Mouse (Mus musculus) E14TG2a.4 (cell line): ENCODE measurements around the gene Fam83g.
"Not testable (repeated sequence)": the region's sequence is repeated elsewhere in the genome, so short reads cannot be mapped to it uniquely, and the experiment has no call there.

Source experiments
- H3K27me3 ChIP-seq: 2 replicates; pipeline ENCODE4 v1.6.1; 2014; ENCODE audit warnings: low read length, control low read depth; ENCODE audit not compliant: insufficient read depth
- H3K36me3 ChIP-seq: 2 replicates; pipeline ENCODE4 v1.6.1; 2014; ENCODE audit warnings: low read length, control low read depth; ENCODE audit not compliant: insufficient read depth
- H3K4me1 ChIP-seq: replicated peaks from 2 replicates; pipeline ENCODE4 v1.6.1; 2014; ENCODE audit warnings: low read depth, low read length, control low read depth
- H3K4me3 ChIP-seq: replicated peaks from 2 replicates; pipeline ENCODE4 v1.5.1; 2014; ENCODE audit warnings: mild to moderate bottlenecking, low read length
- H3K9me3 ChIP-seq: 2 replicates; pipeline ENCODE4 v1.6.1; 2014; ENCODE audit warnings: low read length, control low read depth
- CTCF ChIP-seq: conservative IDR thresholded peaks from 2 replicates; pipeline ENCODE4 v1.5.1; 2014; ENCODE audit warnings: low read length
- NANOG ChIP-seq: IDR thresholded peaks from 2 replicates; pipeline ENCODE4 v1.6.1; 2014; ENCODE audit warnings: borderline replicate concordance, low read length, mixed read lengths
- POU5F1 ChIP-seq: IDR thresholded peaks from 2 replicates; pipeline ENCODE4 v1.6.1; 2014; ENCODE audit warnings: low read length, borderline replicate concordance

The Fam83g gene

DNA sequence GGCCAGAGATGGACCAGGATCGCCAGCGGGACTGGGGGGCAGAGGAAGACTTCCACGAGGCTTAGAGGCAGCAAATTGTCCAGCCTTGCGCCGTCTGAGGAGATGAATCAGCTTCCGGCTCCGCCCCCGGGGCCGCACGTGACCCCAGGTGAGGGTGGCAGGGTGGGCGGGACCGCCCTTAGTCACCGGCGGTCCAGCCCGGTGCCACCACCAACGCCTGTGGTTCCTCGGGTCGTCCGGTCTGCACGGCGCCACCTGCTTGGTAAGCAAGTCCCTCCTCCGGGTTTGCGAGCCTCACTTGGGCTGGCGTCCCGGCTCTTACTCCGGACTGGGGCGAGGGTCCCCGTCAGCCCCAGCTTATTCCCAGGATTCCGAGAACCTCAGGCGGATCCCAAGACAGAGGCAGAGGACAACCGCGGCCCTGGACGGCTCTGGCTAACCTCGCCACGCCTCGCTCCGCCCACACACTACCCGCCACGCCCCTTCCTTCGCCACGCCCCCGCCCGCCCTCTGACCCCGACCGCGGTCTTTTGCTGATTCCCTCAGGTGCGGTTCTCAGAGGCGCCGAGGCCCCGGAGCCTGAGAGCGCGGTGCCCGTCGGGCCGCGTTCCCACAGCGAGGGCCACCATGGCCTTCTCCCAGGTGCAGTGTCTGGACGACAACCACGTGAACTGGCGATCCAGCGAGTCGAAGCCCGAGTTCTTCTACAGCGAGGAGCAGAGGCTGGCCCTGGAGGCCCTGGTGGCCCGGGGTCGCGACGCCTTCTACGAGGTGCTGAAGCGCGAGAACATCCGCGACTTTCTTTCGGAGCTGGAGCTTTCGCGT lies at the start of gene Fam83g:
Gene Fam83g (plus strand): TSS at position 185 of the 825 bp plus-strand sequence.
- 0 out of 2 replicates have a peak, but pooled peaks cover 5% of the 10 kb centered on the region for H3K36me3 ChIP-seq
- H3K4me1 ChIP-seq = peaks cover 43% of the 10 kb centered on the region
- H3K27me3 ChIP-seq = peaks cover 52% of the 10 kb centered on the region
- no peak for TF ChIP-seq POU5F1
- no peak for TF ChIP-seq NANOG
- no peak for TF ChIP-seq CTCF
- H3K4me3 ChIP-seq = peak within 1 kb of the TSS; percentile 80
- H3K9me3 ChIP-seq = no peaks in the 10 kb centered on the region

DNA sequence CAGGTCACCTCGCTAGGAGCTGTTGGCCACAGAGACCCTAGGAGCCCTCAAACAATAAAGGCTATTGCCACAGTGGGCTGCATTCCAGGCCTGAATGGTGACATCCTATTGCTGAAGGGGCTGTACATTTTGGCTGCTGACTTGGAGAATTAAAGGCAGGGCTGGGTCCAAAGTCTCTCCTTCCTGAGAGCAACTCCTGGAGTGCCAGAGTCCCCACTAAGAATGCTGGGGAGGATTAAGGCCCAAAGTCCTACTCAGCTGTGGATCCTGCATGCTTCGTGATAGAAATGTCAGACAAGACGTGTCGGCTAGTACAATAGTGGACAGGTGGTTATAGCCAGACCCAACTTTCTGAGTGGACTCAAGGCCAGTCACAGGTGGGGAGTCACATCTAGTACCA lies 47.6 kb upstream of the Fam83g start:
- H3K27me3 ChIP-seq, H3K4me1 ChIP-seq, H3K9me3 ChIP-seq, H3K4me3 ChIP-seq, H3K36me3 ChIP-seq: not testable (repeated sequence)

DNA sequence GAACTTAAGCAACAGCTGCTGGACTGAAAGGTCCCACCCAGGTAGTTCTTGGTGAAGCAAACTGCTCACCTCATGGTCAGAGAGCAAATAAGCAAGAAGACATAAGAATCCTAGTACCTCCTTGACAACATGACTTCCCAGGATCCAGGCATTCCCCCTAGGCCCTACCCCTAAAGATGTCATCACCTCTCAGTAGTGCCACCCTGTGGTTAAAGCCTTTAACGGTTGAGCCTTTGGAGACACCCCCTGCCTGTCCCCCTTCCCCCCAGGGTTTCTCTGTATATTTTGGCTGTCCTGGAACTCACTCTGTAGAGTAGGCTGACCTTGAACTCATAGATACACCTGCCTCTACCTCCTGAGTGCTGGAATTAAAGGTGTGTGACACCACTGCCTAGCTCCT lies 46.5 kb upstream of the Fam83g start:
- H3K4me1 ChIP-seq = no peaks in the 10 kb centered on the region
- H3K27me3 ChIP-seq = peaks cover 12% of the 10 kb centered on the region; the same call in 1 of the 2 replicates
- no peak overlapping the region for H3K4me3 ChIP-seq
- TF ChIP-seq NANOG (no peak), POU5F1 (no peak), CTCF (no peak)
- no peaks in the 10 kb centered on the region for H3K9me3 ChIP-seq
- no peaks in the 10 kb centered on the region for H3K36me3 ChIP-seq

DNA sequence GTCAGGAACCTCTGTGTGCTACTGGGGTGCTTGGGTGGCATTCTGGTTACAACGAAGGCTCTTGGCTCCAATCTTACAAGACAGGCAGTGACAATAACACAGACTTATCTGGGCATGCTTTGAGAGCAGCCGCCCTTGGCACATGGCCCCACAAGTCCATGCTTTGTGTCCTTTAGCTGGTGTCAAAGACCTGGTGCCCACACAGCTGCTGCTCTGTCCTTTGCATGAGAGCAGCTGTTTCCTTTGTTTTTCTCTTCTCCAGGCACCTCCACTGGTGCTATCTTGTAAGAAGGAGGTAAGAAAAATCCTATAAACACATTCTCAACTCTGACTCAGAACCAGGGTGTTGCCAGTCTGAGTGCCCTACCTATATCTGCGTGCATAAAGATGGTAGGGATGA lies 46.0 kb upstream of the Fam83g start:
- Histone ChIP-seq H3K4me1 (no peaks in the 10 kb centered on the region), H3K9me3 (no peaks in the 10 kb centered on the region), H3K36me3 (no peaks in the 10 kb centered on the region), H3K4me3 (no peak overlapping the region), H3K27me3 (peaks cover 13% of the 10 kb centered on the region; the same call in 1 of the 2 replicates)
- TF ChIP-seq POU5F1 (no peak), NANOG (no peak), CTCF (no peak)

DNA sequence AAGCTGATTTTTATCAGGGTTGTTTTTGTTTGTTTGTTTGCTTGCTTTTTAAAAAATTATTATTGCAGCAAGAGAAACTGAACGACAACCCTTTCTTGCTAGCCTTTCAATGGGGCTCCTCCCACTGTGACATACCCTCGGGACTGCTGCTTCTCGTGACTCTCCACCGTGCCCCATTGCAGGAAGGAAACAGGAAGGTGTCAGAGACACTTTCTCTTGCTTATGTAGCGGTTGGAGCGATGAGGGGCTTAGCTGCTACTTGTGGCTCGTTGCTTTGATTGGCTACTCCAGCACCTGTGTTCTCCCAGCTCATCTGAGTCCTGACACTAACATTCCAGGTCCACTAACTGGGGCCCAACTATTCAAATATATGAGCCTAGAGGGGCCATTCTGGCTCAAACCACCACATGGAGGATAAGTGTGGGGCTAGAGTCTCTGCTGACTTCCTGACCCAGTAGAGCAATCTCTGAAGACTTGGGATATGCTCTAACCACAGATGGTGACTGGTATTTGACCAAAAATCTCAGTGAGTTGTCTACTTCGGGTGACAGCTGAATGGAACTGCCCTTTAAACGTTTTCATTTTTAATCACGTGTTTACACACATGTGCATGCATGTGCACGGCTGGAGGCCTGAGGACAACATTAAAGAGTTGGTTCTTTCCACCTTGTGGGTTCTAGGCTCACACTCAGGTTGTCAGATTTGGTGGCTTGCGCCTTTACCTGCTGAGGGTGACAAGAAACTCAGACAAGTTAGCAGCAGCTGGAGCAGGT lies 44.9 kb upstream of the Fam83g start:
- no peaks in the 10 kb centered on the region for H3K36me3 ChIP-seq
- TF ChIP-seq CTCF (no peak), NANOG (no peak), POU5F1 (no peak)
- no peaks in the 10 kb centered on the region for H3K4me1 ChIP-seq

DNA sequence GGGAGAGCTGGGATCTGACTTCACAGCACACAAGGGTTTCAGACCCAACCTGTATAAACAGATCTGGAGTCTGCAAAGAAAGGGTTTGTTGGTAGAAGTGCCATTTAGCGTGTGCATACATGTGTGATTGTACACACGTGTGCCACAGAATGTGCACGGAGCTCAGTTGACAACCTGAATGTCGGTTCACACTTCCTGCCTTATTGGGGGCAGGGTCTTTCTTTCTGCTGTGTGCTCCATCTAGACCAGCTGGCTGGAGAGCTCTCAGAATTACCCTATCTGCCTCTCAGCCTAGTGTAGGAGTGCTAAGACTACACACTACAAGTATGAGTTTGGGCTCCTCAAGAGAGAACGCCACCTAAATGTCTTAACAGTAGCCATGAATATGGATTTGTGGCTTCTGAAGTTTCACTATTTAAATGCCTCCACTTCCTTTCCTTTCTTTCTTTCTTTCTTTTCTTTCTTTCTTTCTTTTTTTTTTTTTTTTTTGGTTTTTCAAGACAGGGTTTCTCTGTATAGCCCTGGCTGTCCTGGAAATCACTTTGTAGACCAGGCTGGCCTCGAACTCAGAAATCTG lies 44.2 kb upstream of the Fam83g start:
- H3K36me3 ChIP-seq = no peaks in the 10 kb centered on the region
- H3K4me1 ChIP-seq = no peaks in the 10 kb centered on the region
- H3K4me3 ChIP-seq = no peak overlapping the region
- H3K27me3 ChIP-seq = peaks cover 11% of the 10 kb centered on the region; the same call in 1 of the 2 replicates
- no peaks in the 10 kb centered on the region for H3K9me3 ChIP-seq
- TF ChIP-seq NANOG (no peak), CTCF (no peak), POU5F1 (no peak)

More for the DNA sequence above, 44.9 kb upstream of the Fam83g start:
- Histone ChIP-seq H3K27me3 (peaks cover 13% of the 10 kb centered on the region; the same call in 1 of the 2 replicates), H3K4me3 (no peak overlapping the region), H3K9me3 (no peaks in the 10 kb centered on the region)

DNA sequence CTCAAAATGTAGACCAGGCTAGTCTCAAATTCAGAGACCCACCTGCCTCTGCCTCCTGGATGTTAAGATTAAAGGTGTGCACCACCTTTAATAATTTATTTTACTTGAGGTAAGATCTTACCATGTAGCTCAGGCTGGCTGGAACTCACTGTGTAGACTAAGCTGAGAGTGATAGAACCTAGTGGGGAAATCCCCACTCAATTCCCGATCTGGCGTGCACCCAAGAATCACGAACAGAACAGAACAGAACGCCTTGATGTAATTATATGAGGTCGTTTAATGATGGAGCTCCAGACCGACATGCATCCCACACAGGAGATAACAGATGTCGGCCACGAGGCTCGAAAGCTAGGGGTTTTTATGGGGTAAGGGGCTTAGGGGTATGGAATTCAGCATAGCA lies 43.3 kb upstream of the Fam83g start:
- not testable (repeated sequence) for H3K27me3 ChIP-seq, H3K36me3 ChIP-seq, H3K4me1 ChIP-seq, H3K4me3 ChIP-seq, H3K9me3 ChIP-seq

DNA sequence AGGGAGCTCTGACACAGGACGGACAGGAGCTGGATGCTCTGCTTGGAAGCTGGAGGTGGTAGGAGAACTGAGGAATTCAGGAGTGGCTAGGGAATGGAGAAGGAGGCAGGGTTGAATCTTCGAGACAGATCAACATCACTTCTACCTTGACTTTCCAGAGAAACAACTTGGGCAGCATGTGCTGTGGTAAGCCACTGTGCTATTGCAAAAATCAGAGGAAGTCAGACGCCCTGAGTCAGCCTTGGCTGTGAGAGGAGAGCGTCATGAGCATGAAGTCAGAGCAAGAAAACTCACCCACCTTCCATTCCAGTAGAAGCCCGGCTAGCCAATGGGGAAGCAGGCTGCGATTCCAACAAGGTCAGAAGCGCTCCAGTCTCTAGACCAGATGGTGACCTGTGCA lies 41.8 kb upstream of the Fam83g start:
- Histone ChIP-seq H3K36me3 (no peaks in the 10 kb centered on the region), H3K9me3 (no peaks in the 10 kb centered on the region), H3K27me3 (peaks cover 8% of the 10 kb centered on the region; the same call in 1 of the 2 replicates), H3K4me1 (no peaks in the 10 kb centered on the region), H3K4me3 (no peak overlapping the region)
- TF ChIP-seq NANOG (no peak), POU5F1 (no peak), CTCF (no peak)
